Mouse (Mus musculus) liver, embryonic 11.5 days (tissue): Measurements from ENCODE around the gene Ism2. TPM values are rescaled to one million over a fixed set of nuclear protein-coding genes. Genes with fewer than 3 reads are reported as not detected.

Experiments
- ATAC-seq: fragments of 200-750 bp; cut with Nextera tagmentation; replicated peaks from 2 replicates; pipeline ENCODE4 v1.8.0; 2017; ENCODE audit warnings: moderate number of reproducible peaks, mild to moderate bottlenecking, moderate TSS enrichment, moderate library complexity; ENCODE audit not compliant: low FRiP score
- DNase-seq: peaks from one replicate; pipeline ENCODE4 v3.0.0-alpha.2; 2017; ENCODE audit warnings: low spot score
- H3K27ac ChIP-seq: fragments of 300-500 bp; sonication (generic); 2 replicates; pipeline ENCODE4 v1.5.1; 2014; ENCODE audit warnings: mild to moderate bottlenecking, low read depth, low read length, control low read depth
- H3K27me3 ChIP-seq: fragments of 300-500 bp; sonication (generic); replicated peaks from 2 replicates; pipeline ENCODE4 v1.6.1; 2014; ENCODE audit warnings: low read length, mixed read lengths; ENCODE audit not compliant: control insufficient read depth, insufficient read depth
- H3K36me3 ChIP-seq: fragments of 300-500 bp; sonication (generic); 2 replicates; pipeline ENCODE4 v1.6.1; 2014; ENCODE audit warnings: mild to moderate bottlenecking, low read length, moderate library complexity, mixed read lengths; ENCODE audit not compliant: control insufficient read depth, insufficient read depth
- H3K4me1 ChIP-seq: fragments of 300-500 bp; sonication (generic); replicated peaks from 2 replicates; pipeline ENCODE4 v1.6.1; 2014; ENCODE audit warnings: low read length, mixed read lengths; ENCODE audit not compliant: control insufficient read depth, insufficient read depth
- H3K4me2 ChIP-seq: fragments of 300-500 bp; sonication (generic); 2 replicates; pipeline ENCODE4 v1.6.1; 2014; ENCODE audit warnings: mild to moderate bottlenecking, control low read depth, moderate library complexity
- H3K4me3 ChIP-seq: fragments of 300-500 bp; sonication (generic); 2 replicates; pipeline ENCODE4 v1.5.1; 2014; ENCODE audit warnings: low read depth, low read length, control low read depth
- H3K9ac ChIP-seq: fragments of 300-500 bp; sonication (generic); 2 replicates; pipeline ENCODE4 v1.6.1; 2014; ENCODE audit warnings: low read depth, low read length, control low read depth
- H3K9me3 ChIP-seq: fragments of 300-500 bp; sonication (generic); 2 replicates; pipeline ENCODE4 v1.6.1; 2016; ENCODE audit warnings: low read length, inconsistent platforms, mixed read lengths; ENCODE audit not compliant: control insufficient read depth
- WGBS: fragments of 180-500 bp; shearing (Covaris S2); extraction: QIAGEN DNeasy Blood & Tissue Kit; methylation state at CpG from one replicate; pipeline ENCODE4 v1.1.7; 2014; 5-methylcytosine and 5-hydroxymethylcytosine counted together
- polyA plus RNA-seq: library from polyadenylated mRNA; unstranded; fragments of >200 nt; fragmentation: Nextera tagmentation; extraction: Ambion mirVana; gene quantifications from 2 replicates; pipeline ENCODE4 v1.2.1, GENCODE M21; 2014

Gene Ism2
- polyA plus RNA-seq, 1 experiment from 2014 or later, result 0.23 TPM

GRCm38 (mm10) chr12:87267682-87268081 is 31.8 kb downstream of the Ism2 start:
- no peak for ATAC-seq
- no peak overlapping the region for H3K27ac ChIP-seq

DNA sequence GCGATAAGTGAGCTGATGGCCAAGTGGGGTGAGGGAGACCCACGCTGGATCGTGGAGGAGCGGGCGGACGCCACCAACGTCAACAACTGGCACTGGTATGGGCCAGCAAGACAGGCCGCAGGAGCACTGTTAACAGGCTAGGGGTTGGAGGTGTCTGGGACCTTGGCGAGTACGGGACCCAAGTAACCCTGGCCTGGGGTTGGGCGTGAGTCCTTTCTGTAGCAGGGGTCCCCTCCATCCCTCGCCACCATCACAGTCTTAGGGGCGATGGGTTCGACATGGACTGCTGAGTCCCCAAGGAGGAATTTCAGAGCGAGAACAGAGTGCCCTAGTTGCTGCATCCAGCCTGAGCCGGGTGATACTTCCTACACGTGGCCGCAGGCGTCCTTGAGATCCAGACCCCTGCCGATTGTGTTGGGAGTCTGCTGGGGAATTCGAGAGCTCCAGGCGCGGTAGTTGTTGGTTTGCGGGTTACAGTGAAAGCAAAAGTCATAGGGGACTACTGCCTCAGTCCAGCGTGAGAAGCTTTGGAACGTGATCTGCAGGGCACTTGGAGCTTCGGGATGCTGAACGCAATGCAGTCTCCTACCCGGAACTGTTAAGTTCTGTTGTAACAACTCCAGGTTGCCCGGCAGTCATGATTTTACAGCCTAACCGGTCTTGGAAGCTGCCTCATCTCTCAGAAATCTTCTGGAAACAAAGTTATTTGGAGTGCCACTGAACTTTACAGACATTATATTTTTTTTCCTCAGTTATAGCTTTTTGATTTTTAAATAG is 32.5 kb downstream of the Ism2 start:
- DNase-seq, result no peak
- under 1% methylated on average over 31 of the region's 31 CpGs for WGBS

More at GRCm38 (mm10) chr12:87267682-87268081, 31.8 kb downstream of the Ism2 start:
- H3K9me3 ChIP-seq, result no peaks in the 10 kb centered on the region
- H3K4me1 ChIP-seq, result peaks cover 10% of the 10 kb centered on the region
- peak overlapping the region; percentile 97 for H3K9ac ChIP-seq
- peaks cover 35% of the 10 kb centered on the region for H3K36me3 ChIP-seq
- no peak for DNase-seq
- H3K4me2 ChIP-seq, result peak overlapping the region; percentile 68
- no peaks in the 10 kb centered on the region for H3K27me3 ChIP-seq
- WGBS, result 23% methylated on average over 4 of the region's 4 CpGs
- H3K4me3 ChIP-seq, result peak overlapping the region; percentile 93

DNA sequence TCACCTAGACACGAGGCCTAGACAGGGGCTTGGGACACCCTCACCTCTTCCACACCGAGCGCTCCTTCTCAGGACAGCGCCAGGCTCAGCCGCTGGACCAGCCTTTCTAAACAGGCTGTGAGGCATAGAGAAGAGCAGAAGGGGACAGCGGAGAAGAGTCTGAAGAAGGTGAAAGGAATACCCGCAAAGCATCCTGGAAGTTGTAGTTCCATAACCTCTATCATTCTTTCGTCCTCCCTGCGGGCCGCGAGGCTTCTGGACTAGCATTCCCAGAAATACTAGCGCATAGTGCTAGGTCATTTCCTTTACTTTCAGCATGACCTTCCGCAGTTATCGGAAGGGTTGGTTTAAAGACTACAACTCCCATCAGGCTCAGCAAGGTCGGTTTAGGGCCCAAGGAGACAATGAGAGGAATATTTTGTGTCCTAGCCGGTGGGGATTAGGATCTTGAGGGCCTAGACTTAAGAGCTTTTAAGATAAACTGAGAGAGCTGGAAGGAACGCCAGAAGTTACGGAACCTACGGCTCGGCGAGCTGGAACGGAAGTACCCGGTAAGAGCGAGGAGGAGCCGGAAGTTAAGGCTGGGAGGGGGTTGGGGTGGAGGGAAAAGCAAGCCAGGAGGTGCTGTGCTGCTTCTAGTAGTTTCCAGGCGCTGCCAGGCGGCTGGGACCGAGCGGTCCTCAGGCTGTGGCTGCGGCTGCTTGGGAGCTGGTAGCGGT is 33.2 kb downstream of the Ism2 start, which contains the start of the genes Vipas39 and Ahsa1:
Gene Vipas39 (minus strand): TSS at position 149 of the 719 bp plus-strand sequence.
Gene Ahsa1 (plus strand): TSS at position 372 of the 719 bp plus-strand sequence.
- Histone ChIP-seq H3K36me3 (peaks cover 29% of the 10 kb centered on the region), H3K4me1 (peaks cover 10% of the 10 kb centered on the region), H3K4me3 (peak within 1 kb of the TSS; percentile 93), H3K27ac (peak within 1 kb of the TSS; percentile 93), H3K9me3 (no peaks in the 10 kb centered on the region), H3K4me2 (peak within 1 kb of the TSS; percentile 85), H3K9ac (peak within 1 kb of the TSS; percentile 97), H3K27me3 (no peaks in the 10 kb centered on the region)
- ATAC-seq (peak; percentile 95), DNase-seq (peak; percentile 89)
- under 1% methylated on average over 31 of the region's 31 CpGs for WGBS

More for the DNA sequence above, 32.5 kb downstream of the Ism2 start:
- Histone ChIP-seq H3K9ac (peak overlapping the region; percentile 97), H3K27me3 (no peaks in the 10 kb centered on the region), H3K4me1 (peaks cover 10% of the 10 kb centered on the region), H3K36me3 (peaks cover 33% of the 10 kb centered on the region), H3K27ac (peak overlapping the region; percentile 93), H3K4me2 (peak overlapping the region; percentile 68), H3K4me3 (peak overlapping the region; percentile 93), H3K9me3 (no peaks in the 10 kb centered on the region)
- ATAC-seq, result peak; percentile 61

DNA sequence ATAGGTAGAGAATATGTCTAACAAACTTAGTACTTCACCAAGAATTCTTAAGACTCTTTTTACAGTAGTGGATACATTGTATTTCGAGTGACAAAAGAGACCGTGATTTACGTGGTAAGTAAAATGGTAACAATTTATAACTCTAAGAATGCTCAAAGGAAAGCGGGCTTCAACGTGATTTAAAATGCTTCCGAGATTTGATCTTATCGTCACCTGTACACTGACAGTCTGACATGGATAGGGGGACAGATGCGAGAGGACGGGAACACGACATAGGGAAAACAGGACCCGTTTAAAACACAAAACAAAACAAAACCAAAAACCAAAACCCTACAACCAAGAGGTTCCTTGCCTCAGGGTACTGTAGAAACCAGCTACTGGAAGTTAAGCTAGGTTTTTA is 34.1 kb downstream of the Ism2 start:
- H3K27me3 ChIP-seq, result no peaks in the 10 kb centered on the region
- H3K4me3 ChIP-seq, result peak overlapping the region; percentile 93
- H3K36me3 ChIP-seq, result peaks cover 30% of the 10 kb centered on the region
- peak overlapping the region; percentile 85 for H3K4me2 ChIP-seq
- DNase-seq (no peak), ATAC-seq (no peak)
- H3K27ac ChIP-seq, result 0 out of 2 replicates have a peak overlapping the region, but pooled peaks have one; percentile 67
- peaks cover 10% of the 10 kb centered on the region for H3K4me1 ChIP-seq
- 23% methylated on average over 11 of the region's 11 CpGs for WGBS
- peak overlapping the region; percentile 85 for H3K9ac ChIP-seq
- H3K9me3 ChIP-seq, result no peaks in the 10 kb centered on the region

DNA sequence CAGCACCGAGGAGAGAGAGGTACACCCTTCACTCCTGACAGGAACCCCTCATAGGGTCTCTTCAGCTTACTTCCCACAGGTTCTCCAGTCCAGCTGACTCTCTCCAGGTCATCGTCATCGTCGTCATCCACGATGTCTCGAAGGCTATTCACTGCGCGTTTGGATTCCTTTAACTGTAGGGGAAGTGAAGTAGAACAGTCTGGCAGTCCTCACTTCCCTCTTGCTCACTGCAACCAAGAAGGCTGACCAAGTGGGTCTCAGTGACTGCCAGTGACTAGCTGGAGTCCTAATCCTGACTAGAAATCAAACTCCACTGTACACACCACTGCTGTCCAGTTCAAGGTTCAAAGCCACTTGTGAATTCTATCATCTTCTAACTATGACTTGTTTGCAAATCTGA is 38.9 kb downstream of the Ism2 start:
- peaks cover 5% of the 10 kb centered on the region for H3K4me1 ChIP-seq

DNA sequence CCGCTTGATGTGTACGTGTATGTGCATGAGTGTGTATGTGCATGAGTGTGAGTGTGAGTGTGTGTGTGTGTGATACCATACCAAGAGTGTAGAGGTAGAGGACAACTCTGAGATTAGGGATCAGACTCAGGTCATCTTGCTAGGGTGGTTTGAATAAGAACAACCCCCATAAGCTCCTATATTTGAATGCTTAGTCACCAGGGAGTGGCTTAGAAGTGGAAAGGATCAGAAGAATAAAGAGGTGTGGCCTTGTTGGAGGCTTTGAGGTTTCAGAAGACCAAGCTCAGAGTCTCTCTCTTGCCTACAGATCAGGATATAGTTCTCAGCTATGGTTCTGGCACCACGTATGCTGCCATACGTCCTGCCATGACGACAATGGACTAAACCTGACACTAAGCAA is 42.9 kb downstream of the Ism2 start:
- WGBS, result 91% methylated on average over 5 of the region's 5 CpGs
- ATAC-seq, result no peak; the same call in 1 of the 2 replicates
- Histone ChIP-seq H3K4me1 (no peaks in the 10 kb centered on the region), H3K4me2 (no peak overlapping the region), H3K9me3 (no peaks in the 10 kb centered on the region), H3K27me3 (no peaks in the 10 kb centered on the region), H3K4me3 (no peak overlapping the region), H3K36me3 (peaks cover 34% of the 10 kb centered on the region), H3K27ac (no peak overlapping the region), H3K9ac (no peak overlapping the region)
- no peak for DNase-seq

More for the DNA sequence above, 38.9 kb downstream of the Ism2 start:
- peaks cover 22% of the 10 kb centered on the region for H3K36me3 ChIP-seq
- 83% methylated on average over 8 of the region's 8 CpGs for WGBS
- no peak overlapping the region for H3K27ac ChIP-seq
- DNase-seq, result no peak
- no peak overlapping the region for H3K4me2 ChIP-seq
- H3K27me3 ChIP-seq, result no peaks in the 10 kb centered on the region
- H3K9ac ChIP-seq, result no peak overlapping the region
- no peak for ATAC-seq
- H3K9me3 ChIP-seq, result no peaks in the 10 kb centered on the region
- no peak overlapping the region for H3K4me3 ChIP-seq

DNA sequence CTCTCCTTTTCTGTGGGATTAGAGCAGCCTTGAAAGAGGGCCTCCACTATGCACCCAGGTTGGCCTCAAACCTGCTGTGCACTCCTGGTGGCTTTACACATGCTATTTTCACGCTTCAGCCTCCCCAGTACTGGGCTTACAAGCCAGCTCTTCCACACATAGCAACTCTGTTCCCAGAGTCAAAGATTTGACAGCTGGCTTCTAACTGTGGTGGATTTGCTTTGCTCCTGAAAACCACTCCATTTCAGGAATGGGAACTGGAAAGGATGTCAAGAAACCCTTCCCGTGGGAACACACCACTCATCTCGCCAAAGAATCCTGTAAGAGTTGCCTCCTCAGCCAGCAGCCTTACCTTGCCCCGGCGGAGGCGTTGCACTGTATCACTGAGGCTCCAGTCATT is 45.6 kb downstream of the Ism2 start:
- peaks cover 6% of the 10 kb centered on the region; the same call in 1 of the 2 replicates for H3K4me1 ChIP-seq
- H3K4me3 ChIP-seq, result no peak overlapping the region
- H3K36me3 ChIP-seq, result peaks cover 28% of the 10 kb centered on the region; the same call in 1 of the 2 replicates
- 93% methylated on average over 6 of the region's 6 CpGs for WGBS
- ATAC-seq (no peak), DNase-seq (no peak)
- H3K9ac ChIP-seq, result no peak overlapping the region
- H3K4me2 ChIP-seq, result no peak overlapping the region
- H3K9me3 ChIP-seq, result no peaks in the 10 kb centered on the region
- no peaks in the 10 kb centered on the region for H3K27me3 ChIP-seq
- H3K27ac ChIP-seq, result no peak overlapping the region

DNA sequence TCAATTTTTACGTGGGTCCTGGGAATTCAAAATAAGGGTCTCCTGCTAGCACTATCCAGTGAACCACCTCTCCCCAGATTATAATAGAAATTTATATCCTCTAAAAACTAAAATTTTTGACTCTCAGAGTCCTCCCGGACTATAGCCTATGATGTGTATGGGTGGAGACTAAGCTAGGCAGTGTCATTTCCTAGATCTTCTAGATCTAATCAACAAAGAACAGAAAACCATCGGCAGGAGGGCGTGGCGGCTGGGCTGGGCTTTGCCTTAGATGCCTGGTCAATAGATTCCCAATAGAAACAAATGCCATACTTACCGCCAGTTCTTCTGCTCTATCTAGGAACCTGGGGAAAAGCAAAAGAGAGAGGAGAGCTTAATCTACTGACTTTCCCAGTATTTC is 49.3 kb downstream of the Ism2 start:
- Histone ChIP-seq H3K4me1 (peaks cover 6% of the 10 kb centered on the region; the same call in 1 of the 2 replicates), H3K27me3 (no peaks in the 10 kb centered on the region), H3K27ac (no peak overlapping the region), H3K9me3 (no peaks in the 10 kb centered on the region), H3K4me2 (no peak overlapping the region), H3K36me3 (peaks cover 20% of the 10 kb centered on the region; the same call in 1 of the 2 replicates), H3K9ac (no peak overlapping the region), H3K4me3 (no peak overlapping the region)
- ATAC-seq (peak; percentile 57; the same call in 1 of the 2 replicates), DNase-seq (no peak)
- 75% methylated on average over 6 of the region's 6 CpGs for WGBS
